Mouse (Mus musculus) neural tube, postnatal 0 days (tissue): ENCODE measurements around the gene Il1a. TPM values are rescaled to one million over a fixed set of nuclear protein-coding genes. Genes with fewer than 3 reads are reported as not detected.

Source experiments
- polyA plus RNA-seq: library from polyadenylated mRNA; unstranded; fragments of >200 nt; fragmentation: Nextera tagmentation; extraction: Ambion mirVana; gene quantifications from 2 replicates; pipeline ENCODE4 v1.2.1, GENCODE M21; 2015

The Il1a gene
- polyA plus RNA-seq: 0.23 and 0.81 TPM in 2 replicates

DNA sequence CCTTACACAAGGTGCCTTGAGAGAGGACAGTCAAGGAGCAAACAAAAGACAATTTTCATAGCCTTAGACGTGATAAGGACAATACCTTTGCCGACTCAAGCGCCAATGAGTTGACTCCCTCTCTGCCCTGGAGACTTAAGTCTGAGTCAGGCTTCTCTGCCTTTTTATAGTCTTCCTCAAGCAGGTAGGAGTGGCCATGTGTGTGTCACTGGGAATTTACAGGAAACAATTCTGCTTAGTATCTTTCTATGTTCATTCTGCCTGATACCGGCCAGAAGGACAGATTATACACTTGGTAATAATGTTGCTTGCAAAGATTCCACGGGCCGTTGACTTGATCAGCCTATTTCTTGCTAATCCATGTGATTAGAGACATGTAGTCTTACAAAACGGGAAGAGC, at the start of gene Il1a:
TSS of gene Il1a (minus strand) at position 137 of the 400 bp plus-strand sequence.

DNA sequence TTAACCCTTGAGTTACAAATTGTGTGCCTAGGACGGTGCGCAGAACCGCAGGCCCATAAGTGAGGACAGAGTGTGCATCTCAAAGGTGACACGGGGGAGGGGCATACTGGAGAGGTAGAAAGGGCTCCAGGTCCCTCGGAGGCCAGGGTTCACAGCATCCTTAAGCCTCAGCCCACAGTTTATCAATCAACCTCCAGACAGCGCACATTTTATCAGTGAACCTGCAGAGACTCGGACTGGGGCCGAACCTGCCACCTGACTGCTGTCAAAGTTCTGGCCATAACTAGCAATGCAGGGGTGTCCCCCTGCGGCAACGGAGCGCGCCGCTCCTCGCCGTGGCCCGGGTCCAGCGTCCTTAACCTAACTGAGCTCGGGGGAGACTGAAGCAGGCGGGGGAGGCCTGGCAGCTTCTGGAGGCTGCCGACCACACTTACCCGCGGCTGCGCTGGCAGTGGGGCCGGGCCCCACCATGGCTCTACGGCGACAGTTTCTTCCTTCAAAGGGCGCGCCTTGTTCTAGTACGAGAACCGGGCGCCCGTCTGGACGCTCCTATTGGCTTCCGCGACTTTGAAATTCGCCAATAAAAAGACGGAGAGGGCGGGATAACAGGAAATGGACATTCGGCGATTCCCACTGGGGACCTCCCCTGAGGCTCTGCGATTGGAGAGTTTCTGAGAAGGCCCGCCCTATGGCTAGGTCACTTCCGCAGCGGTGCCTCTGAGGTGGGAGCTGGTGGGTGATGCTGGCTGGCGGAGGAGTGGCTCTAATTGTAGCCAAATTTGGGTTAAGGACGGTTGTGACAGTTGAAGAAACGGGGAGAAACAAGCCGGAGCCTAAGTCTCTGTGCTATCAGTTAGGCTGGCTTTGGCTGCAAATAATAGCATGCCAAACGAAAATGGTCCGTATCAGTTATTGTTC, 12.8 kb downstream of the Il1a start, which contains the start of gene Ckap2l:
TSS of gene Ckap2l (minus strand) at position 542 of the 918 bp plus-strand sequence.

Other genes starting within 250 kb of the Il1a start
- 41.3 and 47.1 TPM in 2 replicates for gene Ttl, start 244.0 kb downstream of the Il1a start, polyA plus RNA-seq
- 9.8 and 10.0 TPM in 2 replicates for gene Polr1b, start 209.0 kb downstream of the Il1a start, polyA plus RNA-seq
- gene Chchd5, start 180.3 kb downstream of the Il1a start, polyA plus RNA-seq: 21.7 and 23.6 TPM in 2 replicates
- 34.9 and 40.4 TPM in 2 replicates for gene Slc20a1, start 111.2 kb downstream of the Il1a start, polyA plus RNA-seq
- 4.6 and 5.2 TPM in 2 replicates for gene Ckap2l, start 12.8 kb downstream of the Il1a start, polyA plus RNA-seq
- gene Il1b, start 61.2 kb upstream of the Il1a start, polyA plus RNA-seq: not detected in 2 replicates
- 0.08 TPM in 1 of 2 replicates, not detected in the other for gene F830045P16Rik, start 226.6 kb upstream of the Il1a start, polyA plus RNA-seq